Mouse (Mus musculus) lung, adult 18-20 months (tissue): Measurements from ENCODE around the gene Knstrn.

Experiments
- DNase-seq, 2 experiments: peaks; one replicate each; pipeline ENCODE4 v3.0.0; 2022; ENCODE audit warnings: mixed read lengths in 2 of 2

The Knstrn gene

DNA sequence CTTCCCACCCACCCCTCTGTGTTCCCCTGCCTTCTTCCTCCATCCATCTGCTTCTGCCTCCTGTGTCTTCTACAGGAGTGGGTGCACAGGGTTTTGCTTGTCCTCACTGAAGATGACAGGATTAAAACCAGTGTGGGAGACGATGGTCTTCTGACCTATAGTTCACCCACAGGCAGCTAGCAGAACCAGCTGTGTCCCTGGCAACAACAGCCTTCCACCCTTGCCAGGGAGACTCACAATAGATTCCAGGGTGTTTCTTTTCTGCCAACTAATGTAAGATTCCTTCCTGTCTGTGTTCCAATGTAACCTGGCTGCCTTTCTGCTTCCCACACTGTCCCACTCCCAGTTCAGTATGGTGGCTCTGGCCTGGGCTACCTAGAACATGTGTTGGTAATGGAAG is 57.2 kb downstream of the Knstrn start:
- peak in 1 of 2 experiments; percentile 18 for DNase-seq

DNA sequence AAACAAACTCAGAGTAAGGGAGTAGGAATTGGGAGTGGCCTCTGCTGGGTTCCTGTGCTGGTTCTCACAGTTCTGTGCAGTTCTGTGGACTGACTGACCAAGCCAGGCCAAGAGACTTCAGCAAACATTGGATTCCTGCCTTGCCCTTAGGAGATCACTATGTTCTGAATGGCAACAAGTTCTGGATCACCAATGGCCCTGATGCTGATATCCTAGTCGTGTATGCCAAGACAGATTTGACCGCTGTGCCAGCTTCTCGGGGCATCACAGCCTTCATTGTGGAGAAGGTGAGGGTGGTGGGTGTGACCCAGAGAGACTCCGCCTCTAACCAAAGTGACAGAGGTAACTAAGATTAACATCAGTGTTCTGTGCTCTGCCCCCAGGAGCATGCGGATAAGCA is 59.2 kb downstream of the Knstrn start:
- DNase-seq, result peak in 1 of 2 experiments; percentile 17

DNA sequence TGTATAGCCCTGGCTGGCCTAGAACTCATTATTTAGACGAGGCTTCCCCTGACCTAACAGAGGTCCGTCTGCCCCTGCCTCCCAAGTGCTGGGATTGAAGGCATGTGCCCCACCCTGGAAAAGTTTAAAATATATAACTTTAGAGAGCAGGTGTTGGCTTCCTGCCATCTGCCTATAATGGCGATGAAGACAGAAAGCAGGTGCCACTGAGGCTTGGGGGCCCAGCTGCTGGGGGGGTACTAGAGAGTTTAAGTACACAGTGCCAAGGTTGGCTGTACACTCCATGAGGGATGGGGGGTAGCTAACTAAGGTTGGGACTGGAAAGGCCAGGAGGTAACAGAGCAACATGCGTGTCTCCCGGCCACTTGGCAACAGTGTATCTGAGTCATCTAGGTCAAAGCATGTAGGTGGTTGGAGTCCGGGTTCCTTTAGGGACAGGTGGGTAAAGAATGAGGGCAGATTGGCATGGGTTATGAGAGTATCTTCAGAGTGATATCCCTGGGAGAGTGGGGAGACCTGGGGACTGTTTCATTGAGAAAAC is 60.2 kb downstream of the Knstrn start:
- DNase-seq, result no peak

GRCm38 (mm10) chr2:118875316-118875715 is 61.5 kb downstream of the Knstrn start:
- DNase-seq, result no peak

GRCm38 (mm10) chr2:118876453-118876852 is 62.6 kb downstream of the Knstrn start:
- no peak for DNase-seq

GRCm38 (mm10) chr2:118881019-118881418 is 67.2 kb downstream of the Knstrn start:
- DNase-seq, result no peak

GRCm38 (mm10) chr2:118881956-118882355 is 68.2 kb downstream of the Knstrn start:
- DNase-seq, result no peak

GRCm38 (mm10) chr2:118882840-118883679 is 69.3 kb downstream of the Knstrn start:
- DNase-seq, result peak; percentile 82 to 86

DNA sequence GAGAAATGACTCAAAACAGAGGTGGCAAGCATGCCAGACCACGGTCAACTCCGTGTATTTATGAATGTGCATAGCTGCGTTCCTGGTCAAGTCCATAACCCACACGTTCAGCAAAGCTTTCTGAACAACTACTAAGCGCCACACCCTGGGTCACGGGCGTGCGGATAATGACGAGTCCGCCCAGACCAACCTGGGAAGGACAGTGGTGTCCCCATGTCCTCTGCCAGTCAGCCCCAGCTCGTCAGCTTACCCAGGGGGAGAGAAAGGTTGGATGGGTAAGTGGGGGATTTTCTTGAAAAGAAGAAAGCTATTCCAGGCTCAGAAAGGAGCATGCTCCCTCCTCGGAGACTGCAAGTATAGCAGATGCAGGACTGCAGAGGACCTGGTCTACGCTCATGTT is 73.6 kb downstream of the Knstrn start:
- DNase-seq, result no peak

GRCm38 (mm10) chr2:118887845-118888548 is 74.2 kb downstream of the Knstrn start:
- peak; percentile 42 to 46 for DNase-seq

- no peak for DNase-seq
These were observed 77.4 kb downstream of the Knstrn start for GRCm38 (mm10) chr2:118891173-118891572.

- DNase-seq, result peak; percentile 49 to 62
These were observed 82.4 kb downstream of the Knstrn start for GRCm38 (mm10) chr2:118895990-118896913.

GRCm38 (mm10) chr2:118896914-118897291 is 83.1 kb downstream of the Knstrn start:
- DNase-seq, result no peak

DNA sequence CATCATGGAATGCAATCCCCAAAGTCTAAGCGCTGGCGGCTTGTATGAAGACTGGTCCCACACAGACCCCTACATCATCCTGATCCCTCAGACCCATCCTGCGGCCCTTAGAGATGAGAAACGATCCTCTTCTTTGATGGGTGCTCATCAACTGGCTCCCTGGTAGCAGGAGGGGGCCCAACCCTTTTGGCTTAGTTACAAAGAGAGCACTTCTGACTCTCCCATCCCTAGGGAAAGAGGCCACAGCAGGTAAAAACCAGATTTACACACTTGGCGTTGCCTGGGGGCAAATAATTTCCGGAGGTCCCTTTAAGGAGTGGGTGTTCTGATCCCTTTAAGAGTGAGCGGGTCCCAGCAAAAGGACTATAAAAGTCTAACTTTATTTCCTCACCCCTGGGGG is 83.6 kb downstream of the Knstrn start:
- DNase-seq, result no peak

- DNase-seq, result no peak
These were observed 84.0 kb downstream of the Knstrn start for GRCm38 (mm10) chr2:118897808-118898207.

- DNase-seq, result no peak
These were observed 85.0 kb downstream of the Knstrn start for GRCm38 (mm10) chr2:118898771-118899170.

DNA sequence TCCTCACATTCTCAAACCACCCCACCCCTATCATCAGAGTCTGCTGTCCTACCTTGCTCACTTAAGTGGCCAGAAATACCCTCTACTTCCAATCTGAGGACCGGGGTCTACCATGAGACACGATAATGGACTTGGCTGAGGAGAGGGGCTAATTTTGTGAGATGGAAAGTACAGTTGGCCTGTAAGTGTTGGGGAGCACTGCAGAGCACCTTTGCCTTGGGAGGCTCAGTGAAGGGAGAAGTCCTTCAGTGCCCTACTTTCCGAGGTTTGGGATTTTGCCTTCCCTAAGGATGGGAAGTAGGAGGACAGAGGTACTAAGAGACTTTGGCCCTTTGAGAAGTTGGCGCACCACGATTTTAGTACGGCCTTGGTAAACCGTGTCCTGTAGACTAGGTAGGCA is 85.5 kb downstream of the Knstrn start:
- no peak for DNase-seq

DNA sequence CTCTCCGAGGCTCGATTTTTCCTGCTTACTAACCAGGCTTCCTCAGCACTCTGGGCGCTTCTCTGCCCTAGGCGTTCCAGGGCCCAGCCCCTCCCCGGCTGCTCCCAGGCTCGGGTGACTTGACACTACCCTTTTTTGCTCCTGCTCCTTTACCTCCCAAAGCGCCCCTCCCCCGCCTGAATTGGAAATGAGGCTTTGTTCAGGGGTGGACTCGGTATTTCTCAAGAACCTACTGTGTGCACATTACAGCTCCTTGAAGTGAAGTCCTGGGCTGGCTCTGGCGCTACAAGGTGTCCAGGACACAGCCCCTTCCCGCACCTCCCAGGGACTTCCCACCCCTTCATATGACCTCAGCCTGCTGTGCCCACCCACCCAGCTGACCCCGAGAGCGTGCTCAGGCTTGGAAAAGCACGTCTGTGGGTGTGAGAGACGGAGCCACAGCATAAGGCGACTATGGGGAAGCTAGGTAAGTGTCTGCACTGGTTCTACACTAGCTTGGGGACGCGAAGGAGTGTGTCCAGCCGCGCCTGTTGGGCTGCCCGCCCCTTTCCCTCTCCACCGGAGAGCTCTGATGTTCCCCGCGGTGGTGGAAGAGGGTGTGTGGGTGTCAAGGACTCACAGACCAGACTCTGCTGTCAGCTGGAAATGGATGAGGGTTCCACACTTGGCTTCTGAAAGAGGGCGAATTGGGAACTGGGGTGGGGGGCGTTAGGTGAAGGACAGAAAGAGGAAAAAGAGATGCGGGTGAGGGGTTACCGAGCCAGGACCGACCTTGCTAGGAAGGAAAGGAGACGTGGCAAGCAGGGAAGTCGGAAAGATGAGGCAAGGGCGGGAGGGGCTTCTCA is 86.4 kb downstream of the Knstrn start, which contains the start of gene Bahd1:
TSS of gene Bahd1 (plus strand) at position 397 of the 845 bp plus-strand sequence.
- peak; percentile 49 to 66 for DNase-seq

GRCm38 (mm10) chr2:118900826-118901140 is 87.0 kb downstream of the Knstrn start:
- DNase-seq, result no peak

DNA sequence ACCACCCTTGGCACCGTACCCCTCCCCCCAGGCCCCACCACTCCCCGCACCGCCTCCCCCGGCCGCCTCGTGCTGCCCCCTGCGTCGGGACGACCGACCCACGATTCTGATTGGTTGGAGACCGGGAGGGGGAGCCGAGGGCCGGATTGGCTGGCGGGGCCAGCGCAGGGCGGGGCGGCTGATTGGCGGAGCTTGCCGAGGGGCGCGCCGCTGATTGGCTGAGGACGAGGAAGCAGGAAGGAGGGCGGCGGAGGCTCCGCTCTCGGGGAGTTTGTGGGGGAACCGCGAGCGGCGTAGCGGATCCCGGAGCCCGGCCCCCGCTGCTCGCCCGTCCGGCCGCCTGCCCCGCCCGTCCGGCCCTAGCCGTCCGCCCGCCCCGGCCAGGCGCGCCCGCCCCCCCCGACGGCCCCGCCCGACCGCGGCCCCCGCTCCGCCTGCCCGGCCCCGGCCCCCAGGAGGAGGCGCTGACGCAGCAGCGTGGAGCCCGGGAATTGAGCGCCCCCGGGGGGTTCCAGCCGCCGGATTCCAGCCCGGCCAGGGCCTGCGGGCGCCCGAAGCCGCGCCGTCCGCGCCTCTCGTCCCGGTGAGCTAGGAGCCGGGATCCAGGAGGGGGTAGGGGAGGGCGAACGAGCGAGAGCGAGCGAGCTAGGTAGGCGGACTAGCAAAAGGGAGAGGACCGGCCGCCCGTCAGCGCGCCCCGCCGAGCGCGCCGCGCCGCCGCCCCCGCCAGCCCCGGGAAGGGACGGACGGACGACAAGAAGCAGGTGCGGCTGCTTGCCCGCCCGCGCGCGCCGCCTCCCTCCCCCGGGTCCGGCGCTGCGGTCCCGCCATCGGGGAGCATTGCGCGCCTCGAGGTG is 87.6 kb downstream of the Knstrn start:
- peak; percentile 98 to 99 for DNase-seq
